Mouse (Mus musculus) erythroblast, embryonic 14.5 days (primary cell): ENCODE results near the gene Tm9sf2. TPM values are rescaled to one million over a fixed set of nuclear protein-coding genes. Genes with fewer than 3 reads are reported as not detected.

Experiments used
- H3K27me3 ChIP-seq: 2 replicates; pipeline ENCODE4 v1.6.1; 2012; ENCODE audit warnings: inconsistent platforms; ENCODE audit not compliant: control insufficient read depth
- H3K36me3 ChIP-seq: 2 replicates; pipeline ENCODE4 v1.6.1; 2012; ENCODE audit warnings: mild to moderate bottlenecking, inconsistent platforms; ENCODE audit not compliant: control insufficient read depth
- H3K4me1 ChIP-seq: 2 replicates; pipeline ENCODE4 v1.6.1; 2012; ENCODE audit warnings: inconsistent platforms; ENCODE audit not compliant: control insufficient read depth
- H3K4me3 ChIP-seq: replicated peaks from 2 replicates; pipeline ENCODE3; 2012; ENCODE audit warnings: moderate library complexity, mild to moderate bottlenecking, inconsistent platforms
- H3K9me3 ChIP-seq: 2 replicates; pipeline ENCODE4 v1.6.1; 2012; ENCODE audit warnings: low read length, inconsistent platforms, mixed read lengths; ENCODE audit not compliant: control insufficient read depth
- GATA1 ChIP-seq: IDR thresholded peaks from 2 replicates; pipeline ENCODE4 v1.6.1; 2012; ENCODE audit warnings: low read length, inconsistent platforms, mixed read lengths
- TAL1 ChIP-seq: IDR thresholded peaks from 3 replicates; pipeline ENCODE4 v1.6.1; 2012; ENCODE audit warnings: low read length, inconsistent platforms, mixed read lengths
- polyA plus RNA-seq: library from polyadenylated mRNA; stranded (reverse); fragments of >175 nt; gene quantifications from 2 replicates; pipeline ENCODE4 v1.2.3, GENCODE M21; 2012

Tm9sf2 gene
- polyA plus RNA-seq, 1 experiment, result 2.7 TPM

GRCm38 (mm10) chr14:122181078-122181814, 74.4 kb downstream of the Tm9sf2 start, which contains the start of gene Clybl:
Gene Clybl, plus strand, starts transcription at chr14:122181704.
- Histone ChIP-seq H3K4me1 (peaks cover 49% of the 10 kb centered on the region), H3K4me3 (peak within 1 kb of the TSS; percentile 90), H3K27me3 (no peaks in the 10 kb centered on the region), H3K36me3 (no peaks in the 10 kb centered on the region; the same call in 1 of the 2 replicates), H3K9me3 (no peaks in the 10 kb centered on the region)
- no peak for TF ChIP-seq GATA1
- TF ChIP-seq TAL1, result no peak

DNA sequence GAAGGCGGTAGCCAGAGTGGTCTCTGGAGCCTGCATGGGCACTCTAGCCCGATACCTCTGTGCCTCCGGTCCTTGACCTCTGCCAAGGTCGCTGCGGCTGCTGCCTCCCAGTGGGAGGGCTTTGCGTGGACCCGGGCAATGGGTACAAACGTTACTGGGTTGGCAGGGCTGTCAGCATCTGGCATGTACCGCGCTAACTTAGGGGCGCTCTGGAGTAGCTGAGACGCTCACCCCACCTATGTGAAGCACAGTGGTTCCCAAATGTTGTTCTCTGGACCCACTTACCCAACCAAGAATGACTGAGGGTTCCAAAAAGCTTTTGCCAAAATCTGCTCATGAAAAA, 74.9 kb downstream of the Tm9sf2 start:
- Histone ChIP-seq H3K9me3 (no peaks in the 10 kb centered on the region), H3K36me3 (no peaks in the 10 kb centered on the region; the same call in 1 of the 2 replicates), H3K4me3 (peak overlapping the region; percentile 90), H3K4me1 (peaks cover 49% of the 10 kb centered on the region), H3K27me3 (no peaks in the 10 kb centered on the region)
- TF ChIP-seq TAL1 (no peak), GATA1 (no peak)

- Histone ChIP-seq H3K36me3 (no peaks in the 10 kb centered on the region; the same call in 1 of the 2 replicates), H3K4me3 (peak overlapping the region; percentile 90), H3K4me1 (peaks cover 49% of the 10 kb centered on the region), H3K9me3 (no peaks in the 10 kb centered on the region), H3K27me3 (no peaks in the 10 kb centered on the region)
- TF ChIP-seq TAL1 (no peak), GATA1 (no peak)
Observed at GRCm38 (mm10) chr14:122182220-122182619, 75.4 kb downstream of the Tm9sf2 start.

DNA sequence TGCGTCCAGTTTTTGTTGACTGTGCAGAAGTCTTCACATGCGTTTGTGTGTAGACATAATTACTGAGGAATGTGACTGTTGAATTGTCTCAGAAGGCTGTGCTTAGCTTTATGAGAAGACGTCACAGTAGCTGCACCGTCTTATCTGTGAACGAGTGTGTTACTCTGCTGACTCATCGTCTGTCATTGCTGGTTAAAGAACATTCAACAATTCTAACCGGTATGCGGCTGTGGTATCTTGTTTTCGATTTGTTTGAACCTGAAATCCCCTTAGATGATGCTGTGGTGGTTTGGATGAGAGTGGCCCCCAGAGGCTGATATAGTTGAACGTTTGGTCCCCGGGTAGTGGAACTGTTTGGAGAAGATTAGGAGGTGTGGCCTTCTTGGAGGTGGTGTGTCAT, 77.1 kb downstream of the Tm9sf2 start:
- Histone ChIP-seq H3K4me3 (peak overlapping the region; percentile 50), H3K27me3 (no peaks in the 10 kb centered on the region), H3K36me3 (no peaks in the 10 kb centered on the region; the same call in 1 of the 2 replicates), H3K4me1 (peaks cover 49% of the 10 kb centered on the region), H3K9me3 (no peaks in the 10 kb centered on the region)
- TF ChIP-seq TAL1, result no peak
- TF ChIP-seq GATA1, result 0 out of 2 replicates have a peak, but pooled peaks have one; percentile 27

- TF ChIP-seq GATA1, result no peak
- TF ChIP-seq TAL1, result no peak
Observed at GRCm38 (mm10) chr14:122188250-122188649, 81.4 kb downstream of the Tm9sf2 start.

DNA sequence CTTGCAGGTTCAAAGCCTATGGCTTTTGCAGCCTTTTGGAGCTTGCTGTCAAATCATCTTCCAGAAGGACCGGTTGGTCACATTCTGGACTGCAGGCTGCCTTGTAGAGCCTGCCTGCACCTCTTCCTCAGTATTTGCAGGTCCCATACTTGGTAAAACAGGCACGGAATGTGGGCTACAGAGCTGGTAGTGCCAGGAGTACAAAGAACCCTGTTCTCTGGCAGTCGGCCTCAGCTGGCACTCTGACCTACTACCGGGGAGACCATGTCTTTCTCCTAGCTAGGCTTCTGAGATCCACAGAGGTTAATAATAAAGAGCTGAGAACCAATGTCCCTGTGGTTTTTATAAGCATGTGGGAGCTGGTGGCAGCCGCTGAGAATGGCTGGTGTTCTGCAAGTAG, 83.1 kb downstream of the Tm9sf2 start:
- no peak for TF ChIP-seq TAL1
- TF ChIP-seq GATA1, result no peak
- Histone ChIP-seq H3K4me1 (peaks cover 2% of the 10 kb centered on the region), H3K4me3 (no peak overlapping the region), H3K36me3 (no peaks in the 10 kb centered on the region), H3K27me3 (no peaks in the 10 kb centered on the region), H3K9me3 (no peaks in the 10 kb centered on the region)

More at GRCm38 (mm10) chr14:122188250-122188649, 81.4 kb downstream of the Tm9sf2 start:
- peaks cover 18% of the 10 kb centered on the region for H3K4me1 ChIP-seq
- H3K27me3 ChIP-seq, result no peaks in the 10 kb centered on the region
- H3K36me3 ChIP-seq, result no peaks in the 10 kb centered on the region; the same call in 1 of the 2 replicates
- H3K4me3 ChIP-seq, result no peak overlapping the region
- no peaks in the 10 kb centered on the region for H3K9me3 ChIP-seq

DNA sequence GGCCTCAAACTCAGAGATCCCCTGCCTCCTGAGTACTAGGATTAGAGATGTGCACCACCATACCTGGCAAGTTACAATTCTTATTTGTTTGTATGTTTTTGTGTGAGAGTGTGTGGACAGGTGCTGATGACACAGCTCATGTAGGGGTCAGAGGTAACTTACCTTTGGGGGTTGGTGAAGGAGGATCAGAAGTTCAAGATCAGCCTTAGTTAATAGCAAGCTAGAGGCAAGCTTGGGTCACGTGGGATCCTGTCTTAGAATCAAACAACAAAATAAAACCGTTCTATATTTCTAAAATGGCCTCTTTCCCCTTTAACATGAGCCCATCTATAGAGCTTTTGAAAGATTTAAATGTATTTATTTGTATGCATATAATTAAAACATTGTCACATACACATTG, 83.7 kb downstream of the Tm9sf2 start:
- no peaks in the 10 kb centered on the region for H3K9me3 ChIP-seq
- no peaks in the 10 kb centered on the region for H3K27me3 ChIP-seq
- H3K4me1 ChIP-seq, result no peaks in the 10 kb centered on the region; the same call in 1 of the 2 replicates
- no peak for TF ChIP-seq GATA1
- TF ChIP-seq TAL1, result no peak
- no peak overlapping the region for H3K4me3 ChIP-seq
- H3K36me3 ChIP-seq, result no peaks in the 10 kb centered on the region

- TF ChIP-seq TAL1 (no peak), GATA1 (no peak)
Observed at GRCm38 (mm10) chr14:122190941-122191510, 84.2 kb downstream of the Tm9sf2 start.

DNA sequence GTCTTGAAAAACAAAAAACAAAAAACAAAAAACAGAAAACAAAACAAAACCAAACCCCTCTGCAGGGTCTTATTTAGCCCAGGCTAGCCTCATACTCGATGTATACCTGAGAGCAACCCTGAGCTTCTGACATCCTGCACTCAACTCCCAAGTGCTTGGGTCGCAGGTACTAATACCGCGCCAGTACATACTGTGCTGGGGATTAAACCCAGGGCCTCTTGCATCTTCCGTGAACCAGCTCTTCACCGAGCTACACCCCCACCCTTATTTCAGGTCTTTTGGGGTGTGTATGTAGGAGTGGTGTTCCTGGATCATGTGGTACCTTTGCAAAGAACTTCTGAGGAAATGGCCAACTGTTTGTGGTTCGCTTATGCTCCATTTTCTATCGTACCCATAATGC, 87.8 kb downstream of the Tm9sf2 start:
- Histone ChIP-seq H3K4me3 (no peak overlapping the region), H3K9me3 (peaks cover 3% of the 10 kb centered on the region; the same call in 1 of the 2 replicates), H3K4me1 (no peaks in the 10 kb centered on the region; the same call in 1 of the 2 replicates), H3K36me3 (no peaks in the 10 kb centered on the region), H3K27me3 (no peaks in the 10 kb centered on the region)
- no peak for TF ChIP-seq TAL1
- no peak for TF ChIP-seq GATA1

More at GRCm38 (mm10) chr14:122190941-122191510, 84.2 kb downstream of the Tm9sf2 start:
- H3K9me3 ChIP-seq, result no peaks in the 10 kb centered on the region
- no peaks in the 10 kb centered on the region; the same call in 1 of the 2 replicates for H3K4me1 ChIP-seq
- no peak overlapping the region for H3K4me3 ChIP-seq
- no peaks in the 10 kb centered on the region for H3K27me3 ChIP-seq
- no peaks in the 10 kb centered on the region for H3K36me3 ChIP-seq
